Mouse (Mus musculus) gastrocnemius, postnatal 4 days (tissue): ENCODE measurements at regions not wholly inside any gene's neighbourhood (a gene's known extent, or its start where the extent isn't known, plus 50 kb on each side); places are given as distances from the start of the nearest gene placed in this dataset.

Experiments used
- DNase-seq, 2 experiments: peaks; one replicate each; pipeline ENCODE4 v3.0.0; 2021 to 2022; ENCODE audit warnings: low spot score in 2 of 2, mixed read lengths in 2 of 2

- no peak for DNase-seq
Measured at GRCm38 (mm10) chr10:66433490-66433889, 662.4 kb upstream of the Jmjd1c start.

GRCm38 (mm10) chr10:66470684-66471083 is 625.2 kb upstream of the Jmjd1c start:
- DNase-seq, result no peak

- DNase-seq, result no peak
Measured at GRCm38 (mm10) chr10:66472038-66472437, 623.9 kb upstream of the Jmjd1c start.

- no peak for DNase-seq
Measured at GRCm38 (mm10) chr10:66475187-66475735, 620.7 kb upstream of the Jmjd1c start.

- no peak for DNase-seq
Measured at GRCm38 (mm10) chr10:66490871-66491270, 605.1 kb upstream of the Jmjd1c start.

GRCm38 (mm10) chr10:66491850-66492249 is 604.1 kb upstream of the Jmjd1c start:
- DNase-seq, result no peak

- DNase-seq, result no peak
Measured at GRCm38 (mm10) chr10:66539846-66540245, 556.1 kb upstream of the Jmjd1c start.

- DNase-seq, result no peak
Measured at GRCm38 (mm10) chr10:66546656-66547055, 549.3 kb upstream of the Jmjd1c start.

- no peak for DNase-seq
Measured at GRCm38 (mm10) chr10:66547660-66548059, 548.3 kb upstream of the Jmjd1c start.

- DNase-seq, result no peak
Measured at GRCm38 (mm10) chr10:66548073-66548472, 547.9 kb upstream of the Jmjd1c start.

GRCm38 (mm10) chr10:66552919-66553318 is 543.0 kb upstream of the Jmjd1c start:
- no peak for DNase-seq

- DNase-seq, result no peak
Measured at GRCm38 (mm10) chr10:66554259-66554658, 541.7 kb upstream of the Jmjd1c start.

GRCm38 (mm10) chr10:66558097-66558840 is 537.7 kb upstream of the Jmjd1c start:
- DNase-seq, result no peak

GRCm38 (mm10) chr10:66565374-66565773 is 530.6 kb upstream of the Jmjd1c start:
- no peak for DNase-seq

- DNase-seq, result no peak
Measured at GRCm38 (mm10) chr10:66574846-66575535, 520.9 kb upstream of the Jmjd1c start.

- DNase-seq, result no peak
Measured at GRCm38 (mm10) chr10:66593001-66593400, 502.9 kb upstream of the Jmjd1c start.

- DNase-seq, result no peak
Measured at GRCm38 (mm10) chr10:66593506-66593905, 502.4 kb upstream of the Jmjd1c start.

- no peak for DNase-seq
Measured at GRCm38 (mm10) chr10:66597952-66598351, 498.0 kb upstream of the Jmjd1c start.

GRCm38 (mm10) chr10:66607141-66607540 is 488.8 kb upstream of the Jmjd1c start:
- DNase-seq, result no peak

GRCm38 (mm10) chr10:66616280-66616679 is 479.6 kb upstream of the Jmjd1c start:
- DNase-seq, result no peak

GRCm38 (mm10) chr10:66630996-66631395 is 464.9 kb upstream of the Jmjd1c start:
- DNase-seq, result no peak
